Mouse (Mus musculus) mature B cell (primary cell): ENCODE data around the gene Zfp609.
"Not testable (repeated sequence)": the region's sequence is repeated elsewhere in the genome, so short reads cannot be mapped to it uniquely, and the experiment has no call there.

Source experiments
- in situ Hi-C: fragments of 300-500 bp; cut with MboI; formaldehyde crosslinking; loops from 2 replicates; pipeline ENCODE4 v1.14.3; 2019

Gene Zfp609

DNA sequence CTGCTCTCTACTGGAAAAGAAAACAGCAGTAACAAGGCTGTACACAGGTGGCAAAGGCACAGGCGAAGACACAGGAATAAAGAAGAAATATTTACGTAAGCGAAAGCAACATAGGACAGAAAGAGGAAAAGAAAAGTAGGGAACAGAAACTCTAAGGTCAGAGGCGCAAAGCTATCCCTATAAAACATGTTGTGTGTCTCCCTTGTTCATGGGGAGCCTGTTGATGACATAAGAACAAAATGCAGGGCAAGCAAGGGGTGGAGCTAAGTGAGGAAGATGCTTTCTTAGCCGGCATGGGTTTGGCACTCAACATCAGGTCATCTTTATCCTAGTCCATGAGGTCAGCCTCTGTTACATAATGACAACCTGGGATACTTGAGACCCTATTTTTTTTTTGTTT lies 109.2 kb downstream of the Zfp609 start:
- in situ Hi-C loops, result no loop called here

DNA sequence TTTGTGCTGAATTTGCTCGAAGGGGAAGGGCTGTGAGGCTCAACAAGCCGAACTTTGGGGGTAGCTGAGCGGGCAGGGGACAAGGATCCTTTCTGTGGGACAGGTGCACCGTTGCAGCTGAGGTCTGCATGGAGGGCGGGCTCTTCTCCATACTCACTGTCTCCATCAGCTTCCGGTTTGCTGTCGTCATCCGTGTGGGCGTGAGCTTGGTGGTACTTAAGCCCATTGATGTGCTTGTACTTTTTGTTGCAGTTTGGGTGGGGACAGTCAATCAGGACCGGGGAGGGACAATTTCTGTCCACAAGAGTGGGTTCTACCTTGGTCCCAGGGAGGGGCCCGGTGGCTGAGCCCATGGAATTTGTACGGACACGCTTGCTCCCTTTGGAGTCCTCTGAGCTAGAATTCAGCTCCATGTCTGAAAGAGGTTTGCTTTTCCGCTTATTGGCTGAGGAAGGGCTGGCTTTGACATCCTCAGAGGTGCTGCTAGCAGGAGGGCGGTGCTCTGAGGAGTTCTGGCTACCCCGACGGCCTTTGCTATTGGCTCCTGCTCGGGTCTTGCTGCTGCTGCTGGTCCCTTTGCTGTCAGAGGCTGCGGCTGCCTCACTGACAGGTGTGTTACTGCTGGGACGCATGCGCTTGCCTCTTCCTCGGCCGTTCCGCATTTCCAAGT lies 123.3 kb downstream of the Zfp609 start:
- in situ Hi-C loops, result no loop called here

DNA sequence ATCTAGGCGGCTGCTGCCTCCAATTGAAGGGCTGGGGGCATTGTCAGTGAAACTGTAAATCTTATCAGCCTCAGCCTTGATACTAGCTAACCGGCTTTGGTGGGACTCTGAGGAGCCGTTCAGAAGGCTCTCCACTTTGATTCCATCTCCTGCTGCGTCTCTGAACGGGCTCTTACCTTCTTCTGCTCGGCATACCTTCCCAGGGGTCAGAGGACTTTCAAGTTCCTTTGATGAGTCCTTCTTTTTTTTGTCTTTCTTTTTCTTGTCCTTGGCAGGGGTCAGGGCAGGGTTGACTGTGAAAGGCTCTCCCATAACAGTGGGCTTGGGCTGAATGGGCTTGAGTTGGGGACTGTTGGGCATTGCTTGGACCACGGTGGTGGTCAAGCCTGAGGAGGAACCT lies 124.1 kb downstream of the Zfp609 start:
- in situ Hi-C loops, result no loop called here

DNA sequence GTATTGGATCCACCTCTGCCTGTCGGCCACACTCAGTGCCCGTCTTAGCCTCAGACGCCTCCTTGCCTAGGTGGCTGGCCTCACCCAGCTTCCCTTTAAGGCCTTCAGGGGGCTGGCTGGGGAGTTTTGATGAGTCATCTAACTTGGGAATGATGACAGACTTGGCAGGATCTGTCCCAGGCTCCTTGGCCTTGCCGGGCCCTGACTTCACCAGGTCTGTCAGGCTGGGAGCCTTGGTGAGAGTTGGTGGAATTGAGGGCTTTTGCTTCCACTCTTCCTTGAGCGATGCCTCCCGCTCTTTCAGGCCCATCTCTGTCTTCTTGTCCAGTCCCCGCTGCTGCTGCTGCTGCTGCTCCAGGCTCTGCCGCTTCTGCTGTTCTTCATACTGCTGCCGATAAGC lies 125.1 kb downstream of the Zfp609 start:
- in situ Hi-C loops, result no loop called here

DNA sequence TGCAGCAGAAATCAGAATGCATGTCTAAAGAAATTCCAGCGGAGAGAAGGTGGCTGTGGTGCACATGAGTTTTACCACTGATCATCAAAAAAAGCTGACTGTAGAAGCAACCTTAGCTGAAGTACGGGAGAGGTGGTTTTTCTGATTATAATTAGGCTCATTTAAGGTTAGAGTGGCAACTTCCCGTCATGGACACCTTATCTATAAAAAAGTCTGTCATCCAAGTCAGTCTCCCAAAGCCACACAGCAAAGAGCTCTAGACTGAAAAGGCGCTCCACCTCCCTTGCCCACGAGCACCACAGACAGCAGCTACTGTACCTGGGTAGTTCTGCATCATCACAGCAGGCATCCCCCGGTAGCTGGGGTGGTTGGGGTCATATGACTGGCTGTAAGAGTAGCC lies 126.9 kb downstream of the Zfp609 start:
- in situ Hi-C loops, result no loop called here

DNA sequence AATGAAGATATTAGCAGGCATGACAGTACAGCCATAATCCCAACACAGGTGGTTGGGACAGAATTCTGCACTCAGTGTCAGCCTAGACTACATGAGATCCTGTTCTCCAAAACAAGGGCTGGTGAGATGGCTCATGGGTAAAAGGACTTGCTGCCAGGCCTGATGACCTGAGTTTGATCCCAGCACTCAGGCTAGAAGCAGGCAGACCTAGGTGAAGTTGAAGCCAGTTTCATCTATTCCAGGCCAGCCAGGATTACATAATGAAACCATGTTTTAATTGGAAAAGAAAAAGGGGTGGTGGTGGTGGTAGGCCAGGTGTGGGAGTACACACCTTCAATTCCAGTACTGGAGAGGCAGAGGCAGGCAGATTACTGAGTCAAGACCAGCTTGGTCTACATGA lies 129.4 kb downstream of the Zfp609 start:
- in situ Hi-C loops, result no loop called here

DNA sequence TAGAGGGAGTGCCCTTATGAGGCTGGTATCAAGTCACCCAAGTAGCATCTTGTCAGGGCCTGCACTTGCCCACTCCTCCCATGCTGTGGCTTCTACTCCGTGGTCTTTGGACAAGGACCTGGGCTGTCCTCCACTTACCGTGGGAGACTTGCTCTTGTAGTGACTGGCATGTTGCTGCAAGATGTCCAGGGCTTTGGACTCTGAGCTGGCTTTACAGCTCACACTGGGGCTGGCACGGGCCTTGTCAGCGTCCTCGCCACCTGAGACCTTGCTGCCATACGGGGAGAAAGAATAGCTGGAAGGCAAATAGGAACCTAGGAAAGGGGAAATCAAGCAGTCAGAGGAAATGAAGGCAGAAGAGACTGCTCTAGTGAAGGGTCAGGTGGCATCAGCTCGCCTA lies 130.0 kb downstream of the Zfp609 start:
- in situ Hi-C loops, result no loop called here

DNA sequence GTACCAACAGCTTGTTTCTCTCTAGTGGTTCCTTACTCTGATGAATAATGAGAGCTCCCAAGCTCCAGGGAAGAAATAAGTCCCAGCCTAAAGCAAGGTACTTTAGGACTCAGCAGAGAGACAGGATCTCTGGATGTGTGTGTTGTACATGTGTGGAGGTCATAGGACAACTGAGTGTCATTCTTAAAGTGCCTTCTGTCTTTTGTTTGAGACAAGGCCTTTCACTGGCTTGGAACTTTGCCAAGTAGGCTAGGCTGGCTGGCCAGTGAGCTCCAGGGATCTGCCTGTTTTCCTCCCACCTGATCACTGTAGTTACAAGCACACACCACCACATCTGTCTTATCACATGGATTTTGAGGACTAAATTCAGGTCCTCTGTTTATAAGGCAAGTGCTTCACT lies 131.0 kb downstream of the Zfp609 start:
- in situ Hi-C loops, result no loop called here

DNA sequence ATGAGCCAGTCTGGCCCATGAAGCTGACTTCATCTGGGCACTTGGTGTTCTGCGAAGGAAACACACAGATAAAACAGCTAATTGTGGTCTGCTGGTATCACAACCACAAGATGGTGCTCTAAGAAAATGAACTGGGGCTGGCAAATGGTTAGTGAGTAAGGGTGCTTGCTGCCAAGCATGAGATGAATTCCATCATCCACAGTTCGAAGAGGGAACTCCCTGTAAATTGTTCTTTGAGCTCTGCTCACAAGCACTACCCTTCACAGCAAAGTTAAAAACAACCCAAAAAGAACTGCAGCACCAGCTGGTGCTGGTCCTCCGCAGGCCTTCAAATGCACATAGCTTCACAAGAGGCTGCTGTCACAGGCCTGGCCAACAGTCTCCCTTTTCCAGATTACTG lies 131.7 kb downstream of the Zfp609 start:
- in situ Hi-C loops, result no loop called here

DNA sequence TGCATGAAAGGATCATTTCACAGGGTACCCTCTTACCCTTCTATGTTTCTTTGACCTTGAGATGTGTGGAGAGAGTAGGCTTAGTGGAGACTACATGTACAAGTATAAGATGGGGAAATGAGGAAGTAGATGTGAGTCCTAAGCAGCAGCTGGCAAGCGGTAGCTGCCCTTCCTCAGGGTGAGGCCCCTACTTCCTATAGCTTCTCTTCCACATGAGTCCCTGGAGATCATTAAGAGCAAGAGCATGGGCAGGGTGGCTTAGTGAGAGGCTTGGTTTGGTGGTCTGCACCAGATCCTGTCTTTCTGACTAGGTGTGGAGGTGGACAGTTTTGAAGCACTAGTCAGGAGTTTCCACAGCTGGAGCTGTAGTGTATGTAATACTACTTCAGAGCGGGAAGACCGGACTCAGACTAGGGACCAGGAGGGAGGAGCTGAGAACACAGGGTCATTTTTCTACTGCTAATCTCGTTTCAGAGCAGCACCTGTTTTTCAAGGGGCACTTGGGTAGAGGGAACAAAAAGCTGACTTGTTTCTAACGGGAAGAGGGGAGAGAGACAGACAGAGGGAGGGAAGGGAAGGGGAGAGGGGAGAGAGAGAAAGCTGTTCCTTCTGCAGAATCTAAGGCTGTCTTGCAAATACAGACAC lies 134.3 kb downstream of the Zfp609 start:
- in situ Hi-C loops, result no loop called here

DNA sequence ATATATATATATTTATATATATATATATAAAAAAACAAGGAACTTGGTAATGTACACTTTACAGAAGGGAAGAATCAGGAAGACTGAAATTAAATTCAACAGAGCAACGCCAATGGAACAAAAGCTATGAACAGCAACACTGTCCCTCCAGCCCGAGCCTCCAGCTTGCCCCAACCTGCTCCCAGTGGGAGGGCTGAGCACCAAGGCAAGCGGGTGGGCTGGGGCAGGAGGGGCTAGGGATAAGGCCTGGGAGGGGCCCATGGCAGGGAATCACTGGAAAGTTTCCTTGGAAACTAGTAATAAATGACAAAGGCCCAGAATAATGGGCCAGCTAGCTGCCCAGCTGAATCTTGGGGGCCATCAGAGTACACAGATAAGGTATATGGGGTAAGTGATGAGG lies 134.9 kb downstream of the Zfp609 start:
- in situ Hi-C loops, result no loop called here

DNA sequence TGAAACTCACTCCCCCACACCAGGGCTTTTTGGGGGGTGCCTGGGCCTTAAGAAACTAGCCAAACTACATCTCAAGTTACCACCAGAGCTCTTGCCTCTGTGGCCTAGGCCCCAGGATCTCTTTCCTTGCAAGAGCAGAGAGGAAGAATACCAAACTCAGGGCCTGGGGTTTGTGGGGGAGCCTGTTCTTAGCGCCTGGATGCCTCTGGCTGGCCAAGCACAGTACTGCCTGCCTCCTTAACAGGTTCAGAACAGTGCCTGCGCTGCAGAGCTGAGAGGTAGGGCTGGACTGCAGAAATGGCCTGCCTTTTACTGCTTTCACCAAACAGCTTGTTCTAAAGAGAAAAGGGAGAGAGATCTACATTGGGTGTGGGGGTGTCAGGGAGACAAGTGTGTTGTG lies 137.5 kb downstream of the Zfp609 start:
- in situ Hi-C loops, result not testable (repeated sequence)

DNA sequence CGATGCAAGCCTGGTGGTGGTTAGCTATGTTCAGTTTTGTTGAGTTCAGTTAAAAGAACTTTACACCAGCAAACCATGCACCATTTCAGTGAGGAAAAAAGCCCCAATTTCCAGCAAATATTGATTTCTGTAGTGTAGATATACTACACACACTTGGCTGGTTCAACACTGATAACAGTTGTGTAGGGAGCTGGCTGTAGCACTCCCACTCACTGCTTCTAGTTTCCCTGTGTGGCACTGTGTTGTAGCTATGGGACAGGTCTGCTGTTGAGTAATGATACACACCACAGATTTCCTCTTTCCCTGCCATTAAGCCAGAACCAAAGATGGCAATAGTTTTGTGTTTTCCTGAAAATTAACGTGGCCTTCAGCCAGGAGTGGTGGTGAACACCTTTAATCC lies 142.7 kb downstream of the Zfp609 start:
- in situ Hi-C loops, result no loop called here

DNA sequence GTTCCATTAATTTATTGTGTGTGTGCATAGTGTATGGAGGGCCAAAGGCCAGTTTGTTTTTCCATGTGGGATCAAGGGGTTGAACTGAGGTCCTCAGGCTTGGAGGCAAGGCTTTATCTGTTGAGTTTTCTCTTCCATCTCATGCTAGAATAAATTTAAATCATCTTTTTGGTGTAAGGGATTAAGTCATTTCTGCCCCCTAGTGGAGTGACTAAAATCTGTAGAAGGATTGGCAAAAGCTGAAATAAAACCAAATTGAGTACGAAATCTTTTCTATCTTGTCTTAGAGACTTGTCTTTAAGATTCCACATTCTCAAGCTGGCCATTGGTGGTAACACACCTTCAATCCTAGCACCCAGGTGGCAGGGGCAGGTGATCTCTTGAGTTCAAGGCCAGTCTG lies 144.4 kb downstream of the Zfp609 start:
- in situ Hi-C loops, result no loop called here

DNA sequence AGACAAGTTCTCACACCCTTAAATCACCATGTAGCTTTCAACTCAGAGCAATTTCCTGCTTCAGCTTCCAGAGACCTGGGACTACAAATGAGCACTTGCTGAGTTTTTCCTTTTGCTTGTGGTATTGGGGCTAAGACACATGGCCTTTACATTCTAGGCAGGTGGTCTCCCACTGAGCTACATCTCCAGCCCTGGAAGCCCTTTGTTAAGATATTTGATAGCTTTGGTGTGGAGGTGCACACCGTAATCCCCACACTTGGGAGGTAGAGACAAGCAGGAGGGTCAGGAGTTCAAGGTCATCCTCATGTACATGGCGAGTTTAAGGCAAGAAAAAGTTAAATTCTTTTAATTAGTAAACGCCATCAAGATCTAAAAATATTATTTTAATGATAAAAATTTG lies 145.2 kb downstream of the Zfp609 start:
- in situ Hi-C loops, result no loop called here

DNA sequence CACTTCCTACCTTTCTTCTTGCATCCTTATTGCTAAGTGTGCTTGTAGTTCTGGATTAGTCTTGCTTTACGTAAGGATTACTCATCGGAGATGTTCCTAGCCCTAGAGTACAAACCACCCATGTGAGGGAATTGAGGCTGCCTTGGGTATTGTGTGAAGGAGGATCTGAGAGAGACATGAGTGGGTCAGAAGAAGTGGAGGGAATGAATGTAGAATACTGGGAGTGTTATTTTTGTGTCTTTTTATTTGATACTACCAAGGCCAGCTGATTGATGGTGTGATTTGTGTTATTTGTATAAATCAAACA lies 145.8 kb downstream of the Zfp609 start:
- in situ Hi-C loops, result no loop called here

DNA sequence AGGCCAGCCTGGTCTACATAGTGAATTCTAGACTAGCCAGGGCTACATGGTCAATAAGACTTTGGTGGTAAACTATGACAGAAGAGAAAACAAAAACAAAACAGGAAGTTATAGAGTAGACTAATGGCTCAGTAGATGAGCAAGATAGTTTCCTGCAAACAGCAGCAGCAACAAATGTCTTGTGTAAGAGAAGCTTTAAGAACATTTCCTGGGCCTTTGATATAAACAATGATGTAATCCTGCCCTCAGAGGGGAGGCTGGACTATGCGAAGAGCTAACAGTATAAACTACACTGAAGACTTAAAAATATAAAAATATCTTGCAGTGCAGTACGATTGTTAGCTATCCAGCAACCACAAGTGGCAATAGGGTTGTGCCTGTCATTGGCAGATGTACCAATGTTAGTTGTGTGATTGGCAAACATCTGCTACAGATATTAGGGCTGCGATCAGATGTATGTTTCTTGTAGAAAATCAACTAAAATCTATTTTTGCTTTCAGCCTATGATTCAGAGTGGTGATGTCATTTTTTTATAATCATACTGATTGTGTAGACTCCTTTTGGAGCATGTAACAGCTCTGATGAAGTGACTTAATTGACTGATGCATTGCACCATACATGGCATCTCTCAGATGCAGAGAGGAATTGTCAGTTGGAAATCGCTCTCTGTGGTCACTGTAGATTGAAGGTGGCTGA lies 146.3 kb downstream of the Zfp609 start:
- in situ Hi-C loops, result no loop called here

DNA sequence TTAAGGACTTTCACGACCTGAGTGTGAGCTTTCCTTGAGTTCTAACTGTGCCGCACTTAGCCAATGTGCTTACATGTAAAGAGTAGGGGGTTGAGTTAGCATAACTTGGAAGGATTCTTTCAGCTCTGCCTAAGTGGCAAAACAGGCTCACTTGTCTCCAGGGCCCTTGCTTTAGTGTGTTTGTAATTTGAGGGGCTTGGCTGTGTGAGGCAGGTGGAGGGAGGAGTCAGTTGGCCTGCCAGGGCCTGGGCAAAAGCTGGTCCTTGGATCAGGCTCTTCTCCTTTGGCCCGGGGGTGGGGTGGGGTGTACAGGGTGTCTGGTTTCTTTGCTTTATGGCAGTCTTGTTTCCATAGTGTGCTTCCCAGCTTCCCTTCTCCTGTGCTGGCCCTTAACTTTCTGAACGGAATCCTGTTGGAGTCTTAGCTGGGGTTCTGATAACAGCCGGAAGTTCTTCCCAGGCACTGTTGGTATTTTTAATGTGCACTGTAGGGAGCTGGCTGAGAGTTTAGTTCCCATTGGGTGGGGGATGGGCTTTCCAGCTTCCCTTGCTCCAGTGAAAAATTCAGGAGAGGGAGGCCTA lies 148.1 kb downstream of the Zfp609 start:
- in situ Hi-C loops, result no loop called here

DNA sequence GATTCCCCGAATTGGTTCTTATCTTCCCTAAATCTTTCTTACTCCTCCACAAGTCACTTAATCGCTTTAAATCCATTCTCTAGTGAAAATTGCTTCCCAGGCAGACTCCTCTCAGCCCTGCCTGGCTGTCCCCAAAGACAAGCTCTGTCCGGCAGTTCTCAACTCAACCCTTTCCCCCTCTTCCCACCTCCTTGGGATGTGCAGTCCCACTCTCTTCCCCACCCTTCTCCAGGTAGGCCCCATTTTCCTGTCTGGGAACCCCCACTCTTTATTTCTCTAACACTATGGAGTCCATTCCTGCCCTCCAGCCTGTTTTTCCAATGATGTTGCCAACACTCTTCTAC lies 150.3 kb downstream of the Zfp609 start:
- in situ Hi-C loops, result no loop called here

DNA sequence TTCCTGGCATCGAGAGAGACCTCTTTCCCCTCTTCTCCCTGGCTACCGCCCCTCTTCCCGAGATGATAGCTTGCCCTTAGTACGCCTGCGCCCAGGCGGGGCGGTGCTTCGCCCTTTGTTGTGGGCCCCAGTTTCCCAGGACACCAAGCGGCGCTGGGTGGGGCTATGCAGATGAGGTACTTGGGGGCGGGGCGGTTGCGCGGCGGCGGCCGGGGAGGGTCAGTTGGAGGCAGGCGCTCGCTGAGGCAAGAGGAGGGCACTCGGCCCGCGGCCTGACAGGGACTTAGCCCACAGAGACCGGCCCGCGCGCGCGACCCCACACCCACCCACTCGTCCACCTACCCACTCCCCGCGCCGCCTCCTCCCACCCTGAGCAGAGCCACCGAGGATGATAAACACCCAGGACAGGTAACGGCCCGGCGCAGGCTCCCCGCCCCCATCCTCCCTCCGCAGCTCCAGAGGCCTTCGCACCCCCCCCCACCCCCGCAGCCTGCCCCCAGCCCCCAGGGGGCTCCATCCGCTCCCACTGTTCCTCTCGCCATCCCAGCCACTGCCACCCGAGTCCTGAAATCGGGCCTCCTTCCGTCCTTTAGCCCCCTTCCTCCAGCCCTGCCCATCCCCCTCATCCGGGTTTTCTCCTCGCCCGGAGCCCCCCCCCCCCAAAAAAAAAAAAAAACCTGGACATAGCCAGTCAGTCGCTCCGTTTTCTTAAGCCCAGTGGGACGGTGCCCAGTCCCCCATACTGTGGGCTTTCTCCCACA lies 150.8 kb downstream of the Zfp609 start:
- in situ Hi-C loops, result no loop called here

DNA sequence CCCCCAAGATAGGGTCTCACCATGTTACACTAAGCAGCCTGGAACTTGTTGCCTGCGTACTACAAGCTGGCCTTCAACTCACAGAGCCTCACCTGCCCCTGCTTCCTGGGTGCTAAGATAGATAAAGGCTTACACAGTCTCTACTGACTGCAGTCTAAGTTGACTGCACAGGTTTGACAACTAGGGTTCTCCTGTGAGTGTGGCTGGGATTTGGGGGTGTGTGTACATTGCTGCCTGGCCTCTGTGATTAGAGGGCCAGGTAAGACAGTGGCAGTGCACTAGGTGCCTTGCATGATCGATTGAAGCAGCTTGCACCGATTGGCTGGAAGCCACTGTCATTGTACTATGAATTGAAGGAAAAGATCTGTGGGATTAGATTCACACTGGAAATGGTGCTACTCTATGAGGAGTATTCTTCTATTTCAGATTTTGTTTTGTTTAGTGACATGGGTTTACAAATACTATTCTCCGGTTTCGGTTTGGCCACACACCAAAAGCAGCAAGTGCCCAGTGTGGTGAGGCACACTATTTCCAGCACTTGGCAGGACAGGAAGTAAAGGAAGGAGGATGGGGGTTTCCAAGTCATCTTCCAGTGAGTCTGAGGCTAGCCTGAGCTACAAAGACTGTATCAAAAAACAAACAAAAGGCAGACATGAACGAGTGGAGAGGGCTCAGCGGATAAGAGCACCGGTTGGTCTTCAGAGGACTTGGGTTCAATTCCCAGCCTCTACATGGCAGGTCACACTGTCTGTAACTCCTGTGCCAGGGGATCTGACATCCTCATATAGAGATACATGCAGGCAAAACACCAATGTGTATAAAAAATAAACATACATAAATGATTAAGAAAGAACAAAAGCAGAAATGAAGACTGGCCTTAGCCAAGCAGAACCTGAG lies 151.7 kb downstream of the Zfp609 start:
- in situ Hi-C loops, result no loop called here

DNA sequence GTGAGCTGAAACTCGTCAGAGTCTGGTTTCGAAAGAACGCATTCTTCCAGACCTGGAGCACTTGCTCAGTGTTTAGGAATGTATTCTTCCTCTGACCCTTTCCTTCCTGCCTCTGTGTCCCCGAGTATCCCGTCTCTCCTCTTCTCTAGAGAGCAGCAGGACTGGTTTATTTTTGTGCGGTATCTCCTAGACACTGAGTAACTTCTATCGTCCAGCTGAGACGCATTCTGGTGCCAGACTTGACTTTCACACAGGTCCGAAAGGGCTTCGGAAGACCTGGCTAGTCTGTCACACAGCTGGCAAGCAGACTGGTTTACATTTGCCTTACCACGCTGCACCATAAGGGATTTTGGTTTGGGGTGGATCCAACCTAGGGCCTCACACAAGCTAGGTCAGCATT lies 154.4 kb downstream of the Zfp609 start:
- in situ Hi-C loops, result no loop called here
